Mouse (Mus musculus) C3H10T1/2 (cell line): Measurements from ENCODE around the gene Olfr30. TPM values are rescaled to one million over a fixed set of nuclear protein-coding genes. Genes with fewer than 3 reads are reported as not detected.

Experiments
- polyA plus RNA-seq, 2 experiments: library from polyadenylated mRNA; unstranded; fragments of >200 nt; fragmentation: generic; extraction: Trizol; gene quantifications; one replicate each; pipeline ENCODE4 v1.2.1; 2012; ENCODE audit warnings: missing spikeins in 2 of 2

Gene Olfr30
- not detected for polyA plus RNA-seq

GRCm38 (mm10) chr11:58462170-58462569, at the start of gene Olfr30:
TSS of gene Olfr30 (minus strand) at chr11:58462270.

GRCm38 (mm10) chr11:58502472-58502871, 40.4 kb upstream of the Olfr30 start, which contains the start of gene Olfr331:
TSS of gene Olfr331 (minus strand) at chr11:58502572.

GRCm38 (mm10) chr11:58492455-58492854, 30.4 kb upstream of the Olfr30 start, which contains the start of gene Olfr332:
TSS of gene Olfr332 (minus strand) at chr11:58492555.

GRCm38 (mm10) chr11:58452759-58453158, 9.3 kb downstream of the Olfr30 start, which contains the start of gene Lypd9:
TSS of gene Lypd9 (minus strand) at chr11:58452923.

GRCm38 (mm10) chr11:58432259-58432658, 29.8 kb downstream of the Olfr30 start, which contains the start of gene Gm12253:
TSS of gene Gm12253 (plus strand) at chr11:58432559.

GRCm38 (mm10) chr11:58420815-58421214, 41.3 kb downstream of the Olfr30 start, which contains the start of gene 1810065E05Rik:
TSS of gene 1810065E05Rik (plus strand) at chr11:58421111.

Other genes starting within 250 kb of the Olfr30 start
- gene 4930438A08Rik, start 187.5 kb downstream of the Olfr30 start, polyA plus RNA-seq: not detected
- gene Zfp692, start 155.2 kb downstream of the Olfr30 start, polyA plus RNA-seq: 10 to 100 TPM in 1 of 2 experiments, 1 to 10 TPM in 1; 4.4 to 10.7 TPM
- 10 to 100 TPM; 15.1 to 17.3 TPM for gene Zfp672, start 131.9 kb downstream of the Olfr30 start, polyA plus RNA-seq
- 10 to 100 TPM; 17.9 to 33.6 TPM for gene Sh3bp5l, start 131.5 kb downstream of the Olfr30 start, polyA plus RNA-seq
- gene Lypd8, start 83.2 kb downstream of the Olfr30 start, polyA plus RNA-seq: not detected
- not detected for gene 1810065E05Rik, start 41.2 kb downstream of the Olfr30 start, polyA plus RNA-seq
- gene Gm12253, start 29.7 kb downstream of the Olfr30 start, polyA plus RNA-seq: not detected
- gene Lypd9, start 9.3 kb downstream of the Olfr30 start, polyA plus RNA-seq: not detected
- gene Olfr332, start 30.3 kb upstream of the Olfr30 start, polyA plus RNA-seq: not detected
- not detected for gene Olfr331, start 40.3 kb upstream of the Olfr30 start, polyA plus RNA-seq
- not detected for gene Olfr330, start 72.6 kb upstream of the Olfr30 start, polyA plus RNA-seq
- not detected for gene Olfr329-ps, start 84.2 kb upstream of the Olfr30 start, polyA plus RNA-seq
- not detected for gene Olfr328, start 93.4 kb upstream of the Olfr30 start, polyA plus RNA-seq
- gene Olfr224, start 108.3 kb upstream of the Olfr30 start, polyA plus RNA-seq: not detected
- gene Olfr325, start 115.5 kb upstream of the Olfr30 start, polyA plus RNA-seq: not detected
- not detected for gene Olfr324, start 132.8 kb upstream of the Olfr30 start, polyA plus RNA-seq
- gene 2210407C18Rik, start 153.8 kb upstream of the Olfr30 start, polyA plus RNA-seq: not detected
- gene Olfr323, start 168.2 kb upstream of the Olfr30 start, polyA plus RNA-seq: not detected
- not detected for gene Trim58, start 178.2 kb upstream of the Olfr30 start, polyA plus RNA-seq
- gene Olfr322, start 196.5 kb upstream of the Olfr30 start, polyA plus RNA-seq: not detected
- not detected for gene Olfr320, start 218.8 kb upstream of the Olfr30 start, polyA plus RNA-seq
- gene Olfr319, start 236.9 kb upstream of the Olfr30 start, polyA plus RNA-seq: not detected